Mouse (Mus musculus): ENCODE measurements around the gene Psmg4.

DNA sequence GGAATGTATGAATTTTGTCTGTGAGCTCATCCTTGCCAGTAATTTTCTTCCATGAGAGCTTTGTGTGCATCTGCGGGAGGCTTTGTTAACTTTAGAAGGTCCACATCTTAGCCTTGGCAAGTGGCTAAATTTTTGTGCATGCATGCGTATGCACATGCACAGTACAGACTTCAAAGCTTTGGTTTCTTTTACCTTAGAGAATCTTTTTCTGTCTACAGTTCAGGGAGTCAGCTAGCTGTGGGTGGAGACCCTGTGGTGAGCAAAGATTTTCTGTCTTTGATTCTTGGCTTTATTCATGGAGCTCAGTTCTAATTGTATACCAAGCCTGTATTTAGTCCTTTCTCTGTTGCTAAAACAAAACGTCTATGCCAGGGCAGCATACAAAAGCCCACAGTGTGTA, 56.0 kb downstream of the Psmg4 start:
- TF ChIP-seq POLR2A (IDR thresholded peaks at IDR 0.05; ENCODE audit: borderline replicate concordance, extremely low read depth, insufficient read depth, insufficient read length, poor library complexity, severe bottlenecking) (no peak), CTCF (IDR thresholded peaks at IDR 0.05; ENCODE audit: borderline replicate concordance, extremely low read depth, insufficient read depth, insufficient read length) (no peak)

Measured in brain, embryonic 14.5 days (tissue).